Mouse (Mus musculus) forebrain, embryonic 14.5 days (tissue): Measurements from ENCODE around the gene Gm3233. TPM values are rescaled to one million over a fixed set of nuclear protein-coding genes. Genes with fewer than 3 reads are reported as not detected.
"Not testable (repeated sequence)": the region's sequence is repeated elsewhere in the genome, so short reads cannot be mapped to it uniquely, and the experiment has no call there.

Experiments
- ATAC-seq: fragments of 200-750 bp; cut with Nextera tagmentation; 2 replicates; pipeline ENCODE4 v1.8.0; 2017; ENCODE audit warnings: mild to moderate bottlenecking, moderate library complexity
- DNase-seq: peaks from one replicate; pipeline ENCODE4 v3.0.0-alpha.2; 2015; ENCODE audit warnings: low spot score
- H3K27ac ChIP-seq: fragments of 300-500 bp; sonication (generic); 2 replicates; pipeline ENCODE4 v1.5.1; 2014; ENCODE audit warnings: low read depth, mild to moderate bottlenecking, control low read depth, low read length, moderate library complexity
- H3K27me3 ChIP-seq: fragments of 300-500 bp; sonication (generic); replicated peaks from 2 replicates; pipeline ENCODE4 v1.6.1; 2014; ENCODE audit warnings: low read length, control low read depth, mixed read lengths; ENCODE audit not compliant: control insufficient read depth, insufficient read depth
- H3K36me3 ChIP-seq: fragments of 300-500 bp; sonication (generic); 2 replicates; pipeline ENCODE4 v1.6.1; 2014; ENCODE audit warnings: low read length, control low read depth; ENCODE audit not compliant: control insufficient read depth, insufficient read depth
- H3K4me1 ChIP-seq: fragments of 300-500 bp; sonication (generic); 2 replicates; pipeline ENCODE4 v1.6.1; 2014; ENCODE audit warnings: antibody characterized with exemption, low read length, control low read depth; ENCODE audit not compliant: control insufficient read depth, insufficient read depth
- H3K4me2 ChIP-seq: fragments of 300-500 bp; sonication (generic); 2 replicates; pipeline ENCODE4 v1.6.1; 2014; ENCODE audit warnings: mild to moderate bottlenecking, control low read depth, low read length
- H3K4me3 ChIP-seq: fragments of 300-500 bp; sonication (generic); 2 replicates; pipeline ENCODE4 v1.5.1; 2014; ENCODE audit warnings: low read depth, low read length, control low read depth
- H3K9ac ChIP-seq: fragments of 300-500 bp; sonication (generic); 2 replicates; pipeline ENCODE4 v1.6.1; 2014; ENCODE audit warnings: mild to moderate bottlenecking, low read length, control low read depth, moderate library complexity
- H3K9me3 ChIP-seq: fragments of 300-500 bp; sonication (generic); replicated peaks from 2 replicates; pipeline ENCODE4 v1.6.1; 2016; ENCODE audit warnings: low read length, control low read depth, mixed read lengths; ENCODE audit not compliant: control insufficient read depth
- WGBS: fragments of 180-500 bp; shearing (Covaris S2); extraction: QIAGEN DNeasy Blood & Tissue Kit; methylation state at CpG from one replicate; pipeline ENCODE4 v1.1.7; 2014; 5-methylcytosine and 5-hydroxymethylcytosine counted together
- polyA plus RNA-seq: library from polyadenylated mRNA; unstranded; fragments of >200 nt; fragmentation: Nextera tagmentation; extraction: Ambion mirVana; gene quantifications from 2 replicates; pipeline ENCODE4 v1.2.1, GENCODE M21; 2014

Gm3233 gene
- polyA plus RNA-seq = not detected in 2 replicates

- WGBS = no CpG with 5 or more reads among the region's 1 CpGs
Observed at GRCm38 (mm10) chr10:77759582-77759981, at the start of gene Gm3233. Gene Gm3233, minus strand, starts transcription at chr10:77759682.

GRCm38 (mm10) chr10:77804095-77804494 is 44.6 kb upstream of the Gm3233 start:
- no peaks in the 10 kb centered on the region for H3K9me3 ChIP-seq
- no peak overlapping the region for H3K9ac ChIP-seq
- ATAC-seq (no peak), DNase-seq (no peak)
- WGBS = 82% methylated on average over 3 of the region's 3 CpGs
- H3K27ac ChIP-seq = no peak overlapping the region
- H3K4me3 ChIP-seq = no peak overlapping the region
- no peaks in the 10 kb centered on the region for H3K27me3 ChIP-seq
- no peak overlapping the region for H3K4me2 ChIP-seq
- no peaks in the 10 kb centered on the region for H3K36me3 ChIP-seq
- H3K4me1 ChIP-seq = no peaks in the 10 kb centered on the region

More at GRCm38 (mm10) chr10:77759582-77759981, at the start of gene Gm3233:
- H3K27me3 ChIP-seq, DNase-seq, H3K27ac ChIP-seq, H3K9me3 ChIP-seq, H3K9ac ChIP-seq, H3K36me3 ChIP-seq, H3K4me1 ChIP-seq, H3K4me2 ChIP-seq, ATAC-seq, H3K4me3 ChIP-seq: not testable (repeated sequence)

- Histone ChIP-seq H3K27ac (peak within 1 kb of the TSS; percentile 58), H3K4me3 (no peak within 1 kb of the TSS), H3K9me3 (no peaks in the 10 kb centered on the region), H3K36me3 (no peaks in the 10 kb centered on the region), H3K4me1 (no peaks in the 10 kb centered on the region), H3K9ac (no peak within 1 kb of the TSS), H3K4me2 (no peak within 1 kb of the TSS), H3K27me3 (no peaks in the 10 kb centered on the region)
- DNase-seq (no peak), ATAC-seq (no peak)
- 64% methylated on average over 8 of the region's 8 CpGs for WGBS
Observed at GRCm38 (mm10) chr10:77798921-77799508, 39.5 kb upstream of the Gm3233 start, which contains the start of gene Gm19668. Gene Gm19668, minus strand, starts transcription at chr10:77799133.

GRCm38 (mm10) chr10:77798164-77798920 is 38.9 kb upstream of the Gm3233 start:
- DNase-seq, H3K4me2 ChIP-seq, H3K27me3 ChIP-seq, ATAC-seq, H3K36me3 ChIP-seq, H3K9me3 ChIP-seq, H3K9ac ChIP-seq, H3K4me1 ChIP-seq, H3K4me3 ChIP-seq: not testable (repeated sequence)
- peak overlapping the region; percentile 58 for H3K27ac ChIP-seq
- 32% methylated on average over 3 of the region's 3 CpGs for WGBS

GRCm38 (mm10) chr10:77797677-77798076 is 38.2 kb upstream of the Gm3233 start:
- Histone ChIP-seq H3K4me3 (no peak overlapping the region), H3K9ac (no peak overlapping the region), H3K4me2 (no peak overlapping the region), H3K27me3 (no peaks in the 10 kb centered on the region), H3K4me1 (no peaks in the 10 kb centered on the region), H3K36me3 (no peaks in the 10 kb centered on the region), H3K27ac (peak overlapping the region; percentile 58), H3K9me3 (no peaks in the 10 kb centered on the region)
- DNase-seq (no peak), ATAC-seq (no peak)
- 14% methylated on average over 3 of the region's 3 CpGs for WGBS

- Histone ChIP-seq H3K9ac (no peak within 1 kb of the TSS), H3K27ac (no peak within 1 kb of the TSS), H3K4me1 (no peaks in the 10 kb centered on the region), H3K4me3 (no peak within 1 kb of the TSS), H3K27me3 (no peaks in the 10 kb centered on the region), H3K36me3 (no peaks in the 10 kb centered on the region), H3K4me2 (no peak within 1 kb of the TSS), H3K9me3 (no peaks in the 10 kb centered on the region)
- DNase-seq = no peak
- no peak for ATAC-seq
- WGBS = 55% methylated on average over 2 of the region's 2 CpGs
Observed at GRCm38 (mm10) chr10:77794976-77795375, 35.5 kb upstream of the Gm3233 start, which contains the start of gene Gm9639. Gene Gm9639, minus strand, starts transcription at chr10:77795076.

- no peak overlapping the region for H3K4me2 ChIP-seq
- no peaks in the 10 kb centered on the region for H3K27me3 ChIP-seq
- H3K27ac ChIP-seq = no peak overlapping the region
- H3K4me1 ChIP-seq = no peaks in the 10 kb centered on the region
- H3K9ac ChIP-seq = no peak overlapping the region
- ATAC-seq = no peak
- no peak overlapping the region for H3K4me3 ChIP-seq
- H3K36me3 ChIP-seq = no peaks in the 10 kb centered on the region
- 87% methylated on average over 2 of the region's 2 CpGs for whole genome bisulfite sequencing
- DNase-seq = no peak
- H3K9me3 ChIP-seq = no peaks in the 10 kb centered on the region
Observed at GRCm38 (mm10) chr10:77788621-77789020, 29.1 kb upstream of the Gm3233 start.

GRCm38 (mm10) chr10:77787876-77788275 is 28.4 kb upstream of the Gm3233 start, which contains the start of gene Gm7137:
Gene Gm7137, minus strand, starts transcription at chr10:77788200.
- not testable (repeated sequence) for H3K4me3 ChIP-seq, H3K36me3 ChIP-seq, H3K9ac ChIP-seq, H3K4me1 ChIP-seq, H3K9me3 ChIP-seq, H3K4me2 ChIP-seq, H3K27ac ChIP-seq, DNase-seq, H3K27me3 ChIP-seq, ATAC-seq
- no CpG with 5 or more reads among the region's 1 CpGs for WGBS

GRCm38 (mm10) chr10:77783396-77783795 is 23.9 kb upstream of the Gm3233 start:
- H3K9ac ChIP-seq, H3K27me3 ChIP-seq, H3K4me2 ChIP-seq, DNase-seq, H3K36me3 ChIP-seq, H3K4me3 ChIP-seq, H3K4me1 ChIP-seq, H3K9me3 ChIP-seq, ATAC-seq, H3K27ac ChIP-seq: not testable (repeated sequence)
- 81% methylated on average over 1 of the region's 3 CpGs for WGBS
